Mouse (Mus musculus) midbrain, embryonic 12.5 days (tissue): ENCODE data around the gene Mtf1. TPM values are rescaled to one million over a fixed set of nuclear protein-coding genes. Genes with fewer than 3 reads are reported as not detected.

Experiments used
- ATAC-seq: fragments of 200-750 bp; cut with Nextera tagmentation; 2 replicates; pipeline ENCODE4 v1.8.0; 2017; ENCODE audit warnings: low read depth, moderate TSS enrichment, moderate library complexity; ENCODE audit not compliant: low FRiP score
- H3K27ac ChIP-seq: fragments of 300-500 bp; sonication (generic); replicated peaks from 2 replicates; pipeline ENCODE4 v1.5.1; 2016; ENCODE audit warnings: mild to moderate bottlenecking
- H3K27me3 ChIP-seq: fragments of 300-500 bp; sonication (generic); 2 replicates; pipeline ENCODE4 v1.6.1; 2016; ENCODE audit warnings: mild to moderate bottlenecking
- H3K36me3 ChIP-seq: fragments of 300-500 bp; sonication (generic); 2 replicates; pipeline ENCODE4 v1.6.1; 2016
- H3K4me1 ChIP-seq: fragments of 300-500 bp; sonication (generic); 2 replicates; pipeline ENCODE4 v1.6.1; 2016
- H3K4me2 ChIP-seq: fragments of 300-500 bp; sonication (generic); replicated peaks from 2 replicates; pipeline ENCODE4 v1.6.1; 2016; ENCODE audit warnings: mild to moderate bottlenecking, moderate library complexity
- H3K4me3 ChIP-seq: fragments of 300-500 bp; sonication (generic); 2 replicates; pipeline ENCODE4 v1.5.1; 2016; ENCODE audit warnings: mild to moderate bottlenecking
- H3K9ac ChIP-seq: fragments of 300-500 bp; sonication (generic); replicated peaks from 2 replicates; pipeline ENCODE4 v1.6.1; 2016; ENCODE audit warnings: mild to moderate bottlenecking, moderate library complexity
- H3K9me3 ChIP-seq: fragments of 300-500 bp; sonication (generic); 2 replicates; pipeline ENCODE4 v1.6.1; 2016; ENCODE audit warnings: mild to moderate bottlenecking
- WGBS: fragments of 180-500 bp; shearing (Covaris S2); methylation state at CpG from one replicate; pipeline ENCODE4 v1.1.7; 2016; 5-methylcytosine and 5-hydroxymethylcytosine counted together
- polyA plus RNA-seq: library from polyadenylated mRNA; unstranded; fragments of >200 nt; fragmentation: Nextera tagmentation; extraction: Ambion mirVana; gene quantifications from 2 replicates; pipeline ENCODE4 v1.2.1, GENCODE M21; 2016

Mtf1 gene
- polyA plus RNA-seq, 1 experiment from 2014 or later: 15.1 TPM

DNA sequence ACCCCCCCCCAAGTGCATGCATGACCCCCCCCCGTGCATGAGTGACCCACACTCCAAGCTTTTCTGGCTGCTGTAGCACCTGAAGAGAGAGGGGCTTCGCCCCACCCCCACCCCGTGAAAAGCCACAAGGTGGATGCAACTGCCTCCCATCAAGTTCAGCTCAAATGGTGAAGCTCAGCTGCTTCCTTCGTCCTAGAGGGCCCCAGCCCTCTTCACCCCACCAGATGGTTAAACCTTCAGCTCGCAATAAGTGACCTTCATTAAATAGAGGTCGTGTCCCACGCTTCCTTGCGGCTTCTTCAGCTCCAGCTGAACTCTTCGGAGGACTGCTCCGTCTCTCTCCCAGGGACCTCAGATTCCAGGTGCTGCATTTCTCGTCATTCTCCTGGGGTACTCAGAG, 78.7 kb downstream of the Mtf1 start, which contains the start of gene Epha10:
Gene Epha10, plus strand, starts transcription at position 301 of the 400 bp plus-strand sequence.
- peaks cover 55% of the 10 kb centered on the region for H3K27me3 ChIP-seq
- H3K4me2 ChIP-seq: peak within 1 kb of the TSS; percentile 77
- H3K36me3 ChIP-seq: no peaks in the 10 kb centered on the region
- H3K9ac ChIP-seq: peak within 1 kb of the TSS; percentile 53
- 4% methylated on average over 11 of the region's 11 CpGs for WGBS
- no peak for ATAC-seq
- H3K4me1 ChIP-seq: peaks cover 31% of the 10 kb centered on the region
- peak within 1 kb of the TSS; percentile 58 for H3K4me3 ChIP-seq
- peak within 1 kb of the TSS; percentile 83 for H3K27ac ChIP-seq
- H3K9me3 ChIP-seq: no peaks in the 10 kb centered on the region

DNA sequence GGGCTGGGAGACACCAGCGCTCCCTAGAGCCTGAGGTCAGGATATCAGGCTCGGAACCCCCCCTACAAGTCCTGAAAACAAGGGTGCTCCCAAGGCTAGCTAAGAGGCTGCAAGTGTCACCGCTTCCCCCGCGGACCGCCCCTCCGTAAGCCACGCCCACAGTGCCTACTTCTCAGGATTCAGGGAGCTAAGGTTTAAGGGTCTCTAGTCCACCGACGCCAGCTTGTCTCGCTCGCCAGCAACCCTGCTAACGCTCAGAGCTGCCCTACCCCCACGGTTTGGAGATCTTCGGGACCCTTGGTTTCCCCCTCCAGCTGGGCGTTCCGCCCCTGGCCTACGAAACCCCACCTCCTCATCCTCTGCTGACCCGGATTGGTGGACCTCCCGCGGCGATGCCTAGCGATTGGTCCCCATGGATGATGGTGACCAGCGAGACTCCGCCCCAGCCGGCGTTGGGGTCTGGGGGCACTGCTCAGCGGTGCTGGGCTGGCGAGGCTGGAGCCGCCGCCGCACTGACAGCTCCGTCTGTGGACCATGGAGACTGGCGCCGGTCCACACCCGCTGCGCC, 79.5 kb downstream of the Mtf1 start:
- peak; percentile 97 for ATAC-seq
- Histone ChIP-seq H3K4me3 (peak overlapping the region; percentile 58), H3K4me1 (peaks cover 31% of the 10 kb centered on the region), H3K9ac (peak overlapping the region; percentile 53), H3K9me3 (no peaks in the 10 kb centered on the region), H3K27ac (peak overlapping the region; percentile 83), H3K27me3 (peaks cover 61% of the 10 kb centered on the region), H3K36me3 (no peaks in the 10 kb centered on the region), H3K4me2 (peak overlapping the region; percentile 77)
- 2% methylated on average over 37 of the region's 37 CpGs for WGBS

DNA sequence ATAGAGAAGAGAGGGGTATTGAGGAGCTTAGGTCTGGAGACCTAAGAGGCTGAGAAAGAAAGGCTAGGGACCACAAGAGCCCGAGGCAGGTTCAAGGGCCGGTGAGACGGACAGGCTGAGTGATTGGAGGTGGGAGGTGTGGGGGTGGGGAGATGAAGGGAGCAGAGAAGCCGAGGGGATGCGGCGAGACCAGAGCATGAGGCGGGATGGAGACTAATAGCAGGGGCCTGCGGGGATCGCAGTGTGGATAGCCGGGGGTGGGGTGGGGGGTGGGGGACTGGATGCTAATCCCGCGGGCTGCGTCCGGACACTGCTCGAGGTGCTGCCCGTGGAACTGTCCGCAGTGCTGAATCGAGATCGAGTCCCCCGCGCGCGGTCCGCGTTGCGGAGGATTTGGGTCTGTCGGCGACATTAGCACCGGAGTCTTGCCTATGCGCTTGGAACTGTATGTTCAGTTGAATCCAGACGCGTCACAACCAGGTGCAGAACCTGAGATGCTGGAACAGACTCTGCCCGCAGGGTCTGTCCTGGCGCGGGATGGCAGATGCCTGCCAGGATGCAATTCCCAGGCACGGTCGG, 80.3 kb downstream of the Mtf1 start:
- Histone ChIP-seq H3K36me3 (no peaks in the 10 kb centered on the region), H3K4me3 (peak overlapping the region; percentile 58), H3K27ac (peak overlapping the region; percentile 83), H3K27me3 (peaks cover 65% of the 10 kb centered on the region), H3K4me2 (peak overlapping the region; percentile 77), H3K9me3 (no peaks in the 10 kb centered on the region), H3K9ac (peak overlapping the region; percentile 53), H3K4me1 (peaks cover 31% of the 10 kb centered on the region)
- peak; percentile 25 for ATAC-seq
- under 1% methylated on average over 37 of the region's 37 CpGs for WGBS

DNA sequence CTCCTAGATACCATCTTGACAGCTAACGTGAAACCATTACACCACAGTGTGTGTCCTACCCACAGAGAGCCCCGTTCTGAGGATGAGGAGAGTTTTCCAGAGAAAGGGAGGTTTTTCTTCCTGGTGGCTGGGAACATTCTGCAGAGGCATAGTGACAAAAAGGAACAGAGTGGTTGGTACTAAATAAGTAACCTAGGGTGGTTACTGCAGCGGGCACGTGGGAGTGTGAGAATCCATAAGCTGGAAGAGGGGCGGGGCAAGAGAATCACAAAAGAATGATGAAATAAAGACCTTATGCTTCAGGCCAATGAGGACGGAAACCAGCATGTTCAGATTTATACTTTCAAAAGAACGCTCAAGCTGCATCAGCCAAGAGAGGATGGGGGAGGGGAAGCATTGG, 86.8 kb downstream of the Mtf1 start:
- Histone ChIP-seq H3K4me1 (peaks cover 6% of the 10 kb centered on the region; the same call in 1 of the 2 replicates), H3K27ac (no peak overlapping the region), H3K9me3 (no peaks in the 10 kb centered on the region), H3K4me2 (no peak overlapping the region), H3K36me3 (no peaks in the 10 kb centered on the region), H3K27me3 (peaks cover 63% of the 10 kb centered on the region), H3K4me3 (no peak overlapping the region), H3K9ac (no peak overlapping the region)
- ATAC-seq: no peak
- WGBS: 68% methylated on average over 7 of the region's 7 CpGs

DNA sequence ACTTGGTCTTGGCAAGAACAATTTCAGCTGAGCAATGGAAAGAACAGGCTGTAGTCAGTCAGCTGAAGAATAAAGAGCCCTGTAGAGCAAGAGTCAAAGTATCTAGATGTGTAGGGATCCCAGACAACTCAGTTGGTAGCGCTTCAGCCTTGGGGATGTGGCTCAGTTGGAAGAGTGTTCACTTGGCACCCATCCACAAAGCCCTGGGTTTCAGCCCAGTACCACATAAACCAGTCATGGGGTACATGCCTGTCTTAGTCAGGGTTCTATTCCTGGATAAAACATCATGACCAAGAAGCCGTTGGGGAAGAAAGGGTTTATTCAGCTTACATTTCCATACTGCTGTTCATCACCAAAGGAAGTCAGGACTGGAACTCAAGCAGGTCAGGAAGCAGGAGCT, 88.0 kb downstream of the Mtf1 start:
- no peaks in the 10 kb centered on the region for H3K9me3 ChIP-seq
- 88% methylated on average over 2 of the region's 2 CpGs for WGBS
- no peak overlapping the region for H3K4me3 ChIP-seq
- H3K27ac ChIP-seq: no peak overlapping the region
- H3K9ac ChIP-seq: no peak overlapping the region
- no peaks in the 10 kb centered on the region for H3K36me3 ChIP-seq
- ATAC-seq: no peak
- peaks cover 16% of the 10 kb centered on the region for H3K4me1 ChIP-seq
- H3K27me3 ChIP-seq: peaks cover 64% of the 10 kb centered on the region
- H3K4me2 ChIP-seq: no peak overlapping the region

DNA sequence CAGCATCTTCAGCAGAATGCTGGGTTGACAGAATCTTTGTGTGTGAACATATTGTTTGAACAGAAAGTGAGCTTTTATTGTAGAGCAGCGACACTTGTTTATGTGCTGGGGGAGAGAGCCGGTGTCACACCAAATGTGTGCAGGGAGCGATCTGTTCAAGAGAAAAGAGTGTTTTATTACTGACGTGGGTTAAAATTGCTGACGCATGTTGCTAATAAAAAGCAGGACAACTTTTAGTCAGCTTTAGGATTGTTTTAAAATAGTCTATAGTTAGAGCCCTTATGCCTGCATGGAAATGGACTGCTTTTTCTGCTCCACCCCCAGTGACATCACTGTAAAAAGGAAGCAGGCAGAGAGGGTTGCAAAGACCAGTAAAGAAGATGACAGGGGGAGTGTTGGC, 88.9 kb downstream of the Mtf1 start:
- H3K27ac ChIP-seq: no peak overlapping the region
- no peak overlapping the region for H3K4me2 ChIP-seq
- no peaks in the 10 kb centered on the region for H3K9me3 ChIP-seq
- H3K9ac ChIP-seq: no peak overlapping the region
- no peak overlapping the region for H3K4me3 ChIP-seq
- peaks cover 18% of the 10 kb centered on the region for H3K4me1 ChIP-seq
- no peaks in the 10 kb centered on the region for H3K36me3 ChIP-seq
- ATAC-seq: no peak
- peaks cover 67% of the 10 kb centered on the region for H3K27me3 ChIP-seq
- WGBS: 76% methylated on average over 5 of the region's 5 CpGs

DNA sequence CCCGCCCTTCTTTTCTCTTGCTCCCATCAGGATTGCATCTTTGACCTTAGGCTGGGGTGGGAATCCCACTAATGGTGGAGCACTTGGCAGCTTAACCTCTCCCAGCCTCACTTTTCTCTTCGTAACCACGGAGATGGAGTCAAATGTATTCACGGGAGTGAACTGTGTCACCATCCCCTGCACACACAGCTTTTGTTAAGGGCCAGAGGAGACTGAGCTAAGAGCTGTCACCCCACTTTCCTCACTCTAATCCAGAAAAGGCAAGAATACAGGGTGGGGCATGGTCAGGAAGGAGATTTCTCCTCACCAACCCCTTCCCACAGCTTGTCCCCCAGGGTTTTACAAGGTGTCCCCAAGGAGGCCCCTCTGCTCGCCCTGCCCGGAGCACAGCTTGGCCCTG, 91.9 kb downstream of the Mtf1 start:
- ATAC-seq: no peak; the same call in 1 of the 2 replicates
- H3K9ac ChIP-seq: no peak overlapping the region
- H3K27ac ChIP-seq: no peak overlapping the region
- H3K4me1 ChIP-seq: peaks cover 26% of the 10 kb centered on the region
- 26% methylated on average over 6 of the region's 6 CpGs for WGBS
- H3K4me2 ChIP-seq: peak overlapping the region; percentile 83
- no peaks in the 10 kb centered on the region for H3K36me3 ChIP-seq
- H3K4me3 ChIP-seq: no peak overlapping the region
- H3K27me3 ChIP-seq: peaks cover 65% of the 10 kb centered on the region
- H3K9me3 ChIP-seq: no peaks in the 10 kb centered on the region

DNA sequence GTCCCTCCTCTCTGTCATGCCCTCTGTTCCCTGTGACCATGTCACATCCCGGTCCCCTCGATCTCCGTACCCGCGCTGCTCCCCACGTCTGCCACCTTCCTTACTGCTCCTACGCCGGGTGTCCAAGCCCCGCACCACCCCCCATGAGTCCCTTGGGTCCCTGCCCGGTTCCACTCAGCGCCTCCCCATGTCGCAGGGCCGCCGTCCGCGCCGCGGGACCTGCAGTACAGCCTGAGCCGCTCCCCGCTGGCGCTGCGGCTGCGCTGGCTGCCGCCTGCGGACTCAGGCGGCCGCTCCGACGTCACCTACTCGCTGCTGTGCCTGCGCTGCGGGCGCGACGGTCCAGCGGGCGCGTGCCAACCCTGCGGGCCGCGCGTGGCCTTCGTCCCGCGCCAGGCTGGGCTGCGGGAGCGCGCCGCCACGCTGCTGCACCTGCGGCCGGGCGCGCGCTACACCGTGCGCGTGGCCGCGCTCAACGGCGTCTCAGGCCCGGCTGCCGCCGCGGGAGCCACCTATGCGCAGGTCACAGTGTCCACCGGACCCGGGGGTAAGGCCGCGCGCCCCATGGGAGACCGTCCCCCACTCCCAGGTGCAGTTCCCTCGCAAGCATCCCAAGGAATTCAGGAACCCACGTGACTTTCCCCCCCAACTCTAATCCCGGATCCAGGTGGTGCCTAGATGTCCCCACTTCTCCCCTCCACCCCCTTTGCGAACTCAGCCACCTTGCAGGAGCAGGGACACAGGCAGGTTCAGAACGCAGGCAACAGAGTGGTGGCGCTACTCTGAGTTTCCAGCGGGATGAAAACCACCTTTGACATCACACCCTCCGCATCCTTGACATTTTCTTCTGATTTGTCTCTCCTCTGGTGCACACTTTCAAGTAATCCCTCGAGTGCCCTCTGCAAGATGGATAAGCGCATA, 92.9 kb downstream of the Mtf1 start:
- no peaks in the 10 kb centered on the region for H3K36me3 ChIP-seq
- peaks cover 36% of the 10 kb centered on the region for H3K4me1 ChIP-seq
- 2% methylated on average over 49 of the region's 83 CpGs for WGBS
- H3K9ac ChIP-seq: peak overlapping the region; percentile 55
- peak overlapping the region; percentile 48 for H3K4me3 ChIP-seq
- peak; percentile 59 for ATAC-seq
- H3K4me2 ChIP-seq: peak overlapping the region; percentile 83
- H3K27ac ChIP-seq: 0 out of 2 replicates have a peak overlapping the region, but pooled peaks have one; percentile 39
- no peaks in the 10 kb centered on the region for H3K9me3 ChIP-seq
- peaks cover 63% of the 10 kb centered on the region for H3K27me3 ChIP-seq

DNA sequence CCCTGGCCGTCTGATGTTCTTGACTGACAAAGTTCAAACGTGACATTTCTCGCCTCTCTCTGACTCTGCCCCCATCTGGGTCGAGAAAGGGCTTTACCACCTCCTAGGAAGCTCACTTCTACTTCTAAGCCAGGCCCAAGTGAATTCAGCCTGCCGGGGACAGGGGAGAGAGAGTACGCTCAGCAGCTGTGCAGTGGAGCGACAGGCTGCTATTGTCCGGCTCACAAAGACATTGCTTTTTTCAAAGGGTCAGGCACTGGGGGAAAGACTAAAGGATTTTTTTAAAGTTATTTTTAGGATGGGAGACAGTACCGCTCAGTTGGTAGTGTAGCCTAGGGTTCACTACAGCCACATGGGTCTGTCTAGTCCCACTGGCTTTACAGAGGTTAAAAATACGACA, 96.5 kb downstream of the Mtf1 start:
- Histone ChIP-seq H3K27ac (peak overlapping the region; percentile 54), H3K9me3 (no peaks in the 10 kb centered on the region), H3K4me1 (peaks cover 49% of the 10 kb centered on the region), H3K4me3 (no peak overlapping the region), H3K9ac (no peak overlapping the region), H3K36me3 (no peaks in the 10 kb centered on the region), H3K4me2 (no peak overlapping the region), H3K27me3 (peaks cover 37% of the 10 kb centered on the region)
- ATAC-seq: peak; percentile 58
- 11% methylated on average over 10 of the region's 10 CpGs for WGBS

Other genes starting within 250 kb of the Mtf1 start
- 1.1 and 1.6 TPM in 2 replicates for gene 3100002H09Rik, start 191.3 kb upstream of the Mtf1 start, polyA plus RNA-seq
- gene Pou3f1, start 145.3 kb upstream of the Mtf1 start, polyA plus RNA-seq: 26.2 and 30.5 TPM in 2 replicates
- 61.9 and 63.0 TPM in 2 replicates for gene Utp11, start 108.5 kb upstream of the Mtf1 start, polyA plus RNA-seq
- 2.6 and 4.1 TPM in 2 replicates for gene Fhl3, start 101.4 kb upstream of the Mtf1 start, polyA plus RNA-seq
- gene Sf3a3, start 87.3 kb upstream of the Mtf1 start, polyA plus RNA-seq: 194 and 195 TPM in 2 replicates
- gene Inpp5b, start 60.3 kb upstream of the Mtf1 start, polyA plus RNA-seq: 25.2 and 28.8 TPM in 2 replicates
- gene Yrdc, start 48.6 kb downstream of the Mtf1 start, polyA plus RNA-seq: 48.4 and 49.3 TPM in 2 replicates
- gene 1110065P20Rik, start 49.1 kb downstream of the Mtf1 start, polyA plus RNA-seq: 69.1 and 72.4 TPM in 2 replicates
- 7.1 and 7.9 TPM in 2 replicates for gene Maneal, start 60.1 kb downstream of the Mtf1 start, polyA plus RNA-seq
- 12.3 and 13.3 TPM in 2 replicates for gene Epha10, start 78.8 kb downstream of the Mtf1 start, polyA plus RNA-seq
- gene 9930104L06Rik, start 134.9 kb downstream of the Mtf1 start, polyA plus RNA-seq: 17.0 and 18.1 TPM in 2 replicates
- 190 and 207 TPM in 2 replicates for gene Cdca8, start 137.2 kb downstream of the Mtf1 start, polyA plus RNA-seq
- 6.9 and 16.6 TPM in 2 replicates for gene Rspo1, start 184.3 kb downstream of the Mtf1 start, polyA plus RNA-seq
- 99.1 and 104 TPM in 2 replicates for gene Gnl2, start 214.5 kb downstream of the Mtf1 start, polyA plus RNA-seq